Mouse (Mus musculus) limb, embryonic 14.5 days (tissue): ENCODE data around the gene Ppp1r17. TPM values are rescaled to one million over a fixed set of nuclear protein-coding genes. Genes with fewer than 3 reads are reported as not detected.
A peak's percentile ranks its signal among the peaks of the same experiment; 100 is the strongest.

Source experiments
- ATAC-seq: fragments of 200-750 bp; cut with Nextera tagmentation; 2 replicates; pipeline ENCODE4 v1.8.0; 2017; ENCODE audit warnings: low read depth, moderate number of reproducible peaks, moderate TSS enrichment; ENCODE audit not compliant: low FRiP score
- DNase-seq: peaks from one replicate; pipeline ENCODE4 v3.0.0-alpha.2; 2015; ENCODE audit warnings: low spot score
- H3K27ac ChIP-seq: fragments of 300-500 bp; sonication (generic); replicated peaks from 2 replicates; pipeline ENCODE4 v1.5.1; 2014; ENCODE audit warnings: low read depth, mild to moderate bottlenecking, low read length, moderate library complexity, mixed read lengths
- H3K27me3 ChIP-seq: fragments of 300-500 bp; sonication (generic); 2 replicates; pipeline ENCODE4 v1.6.1; 2014; ENCODE audit warnings: low read length, mixed read lengths; ENCODE audit not compliant: control insufficient read depth, insufficient read depth
- H3K36me3 ChIP-seq: fragments of 300-500 bp; sonication (generic); 2 replicates; pipeline ENCODE4 v1.6.1; 2014; ENCODE audit warnings: mild to moderate bottlenecking, low read length, moderate library complexity, mixed read lengths; ENCODE audit not compliant: control insufficient read depth, insufficient read depth
- H3K4me1 ChIP-seq: fragments of 300-500 bp; sonication (generic); 2 replicates; pipeline ENCODE4 v1.6.1; 2014; ENCODE audit warnings: antibody characterized with exemption, low read length, mixed read lengths; ENCODE audit not compliant: control insufficient read depth, insufficient read depth
- H3K4me2 ChIP-seq: fragments of 300-500 bp; sonication (generic); replicated peaks from 2 replicates; pipeline ENCODE4 v1.6.1; 2014; ENCODE audit warnings: low read depth, mild to moderate bottlenecking, low read length, moderate library complexity; ENCODE audit not compliant: severe bottlenecking
- H3K4me3 ChIP-seq: fragments of 300-500 bp; sonication (generic); replicated peaks from 2 replicates; pipeline ENCODE4 v1.5.1; 2014; ENCODE audit warnings: low read length
- H3K9ac ChIP-seq: fragments of 300-500 bp; sonication (generic); 2 replicates; pipeline ENCODE4 v1.6.1; 2014; ENCODE audit warnings: mild to moderate bottlenecking, low read depth, low read length, moderate library complexity; ENCODE audit not compliant: severe bottlenecking
- H3K9me3 ChIP-seq: fragments of 300-500 bp; sonication (generic); 2 replicates; pipeline ENCODE4 v1.6.1; 2016; ENCODE audit warnings: low read length; ENCODE audit not compliant: control insufficient read depth
- POLR2A ChIP-seq: fragments of 200-500 bp; IDR thresholded peaks from 2 replicates; pipeline ENCODE4 v1.8.0; 2012; ENCODE audit warnings: inconsistent platforms, mild to moderate bottlenecking, moderate library complexity, borderline replicate concordance; ENCODE audit not compliant: insufficient read depth, insufficient read length; ENCODE audit errors: extremely low read depth
- WGBS: fragments of 180-500 bp; shearing (Covaris S2); extraction: QIAGEN DNeasy Blood & Tissue Kit; methylation state at CpG from one replicate; pipeline ENCODE4 v1.1.7; 2014; 5-methylcytosine and 5-hydroxymethylcytosine counted together
- polyA plus RNA-seq, 2 experiments: library from polyadenylated mRNA; depleted of rRNA in 1 of 2; stranded (reverse) in 1 of 2; unstranded in 1 of 2; fragments of >200 nt; fragmentation: Nextera tagmentation in 1 of 2; extraction: Ambion mirVana in 1 of 2; gene quantifications; 2 replicates each; pipeline versions ENCODE4 v1.2.1 to v1.2.3; 2012 to 2014

Gene Ppp1r17
- polyA plus RNA-seq, 2 experiments = 0.03 TPM; not detected in 1

GRCm38 (mm10) chr6:56039476-56040055, 22.3 kb downstream of the Ppp1r17 start:
- no peak overlapping the region for H3K9ac ChIP-seq
- no peak for TF ChIP-seq POLR2A
- H3K27me3 ChIP-seq = no peaks in the 10 kb centered on the region
- no peak overlapping the region for H3K4me2 ChIP-seq
- no peak overlapping the region for H3K4me3 ChIP-seq
- peaks cover 3% of the 10 kb centered on the region; the same call in 1 of the 2 replicates for H3K4me1 ChIP-seq
- no peak for DNase-seq
- no peaks in the 10 kb centered on the region for H3K36me3 ChIP-seq
- H3K27ac ChIP-seq = no peak overlapping the region
- no peaks in the 10 kb centered on the region for H3K9me3 ChIP-seq
- WGBS = 29% methylated on average over 4 of the region's 4 CpGs
- no peak for ATAC-seq

GRCm38 (mm10) chr6:56044270-56044669, 27.0 kb downstream of the Ppp1r17 start:
- 65% methylated on average over 5 of the region's 5 CpGs for WGBS
- no peak for TF ChIP-seq POLR2A
- no peaks in the 10 kb centered on the region for H3K36me3 ChIP-seq
- no peak overlapping the region for H3K4me2 ChIP-seq
- ATAC-seq (no peak), DNase-seq (no peak)
- H3K27ac ChIP-seq = no peak overlapping the region
- H3K9ac ChIP-seq = no peak overlapping the region
- H3K4me1 ChIP-seq = peaks cover 3% of the 10 kb centered on the region; the same call in 1 of the 2 replicates
- no peaks in the 10 kb centered on the region for H3K9me3 ChIP-seq
- H3K4me3 ChIP-seq = no peak overlapping the region
- no peaks in the 10 kb centered on the region for H3K27me3 ChIP-seq

- no peak overlapping the region for H3K9ac ChIP-seq
- no peak overlapping the region for H3K4me2 ChIP-seq
- TF ChIP-seq POLR2A = no peak
- no peaks in the 10 kb centered on the region for H3K36me3 ChIP-seq
- WGBS = 73% methylated on average over 1 of the region's 1 CpGs
- no peaks in the 10 kb centered on the region for H3K27me3 ChIP-seq
- no peaks in the 10 kb centered on the region for H3K9me3 ChIP-seq
- H3K4me3 ChIP-seq = no peak overlapping the region
- H3K4me1 ChIP-seq = 0 out of 2 replicates have a peak, but pooled peaks cover under 1% of the 10 kb centered on the region
- H3K27ac ChIP-seq = no peak overlapping the region
- ATAC-seq (no peak), DNase-seq (no peak)
These were observed 27.4 kb downstream of the Ppp1r17 start for GRCm38 (mm10) chr6:56044716-56045115.

- no peak for ATAC-seq
These were observed 31.3 kb downstream of the Ppp1r17 start for GRCm38 (mm10) chr6:56048580-56048979.

GRCm38 (mm10) chr6:56049104-56049503, 31.8 kb downstream of the Ppp1r17 start:
- H3K9ac ChIP-seq = no peak overlapping the region
- DNase-seq = peak; percentile 58
- TF ChIP-seq POLR2A = no peak
- H3K27me3 ChIP-seq = no peaks in the 10 kb centered on the region
- ATAC-seq = no peak
- no peaks in the 10 kb centered on the region for H3K4me1 ChIP-seq
- no peaks in the 10 kb centered on the region for H3K9me3 ChIP-seq
- H3K27ac ChIP-seq = no peak overlapping the region
- no peak overlapping the region for H3K4me3 ChIP-seq
- whole genome bisulfite sequencing = 31% methylated on average over 4 of the region's 4 CpGs
- no peak overlapping the region for H3K4me2 ChIP-seq
- H3K36me3 ChIP-seq = no peaks in the 10 kb centered on the region

More at GRCm38 (mm10) chr6:56048580-56048979, 31.3 kb downstream of the Ppp1r17 start:
- Histone ChIP-seq H3K9ac (no peak overlapping the region), H3K4me2 (no peak overlapping the region), H3K4me3 (no peak overlapping the region), H3K9me3 (no peaks in the 10 kb centered on the region), H3K27me3 (no peaks in the 10 kb centered on the region), H3K27ac (no peak overlapping the region), H3K4me1 (no peaks in the 10 kb centered on the region), H3K36me3 (no peaks in the 10 kb centered on the region)
- TF ChIP-seq POLR2A = no peak
- no peak for DNase-seq
- WGBS = 84% methylated on average over 3 of the region's 3 CpGs
